Comparison of ENCODE assay signal across 20 mouse cellular contexts in the genomic region with DNA sequence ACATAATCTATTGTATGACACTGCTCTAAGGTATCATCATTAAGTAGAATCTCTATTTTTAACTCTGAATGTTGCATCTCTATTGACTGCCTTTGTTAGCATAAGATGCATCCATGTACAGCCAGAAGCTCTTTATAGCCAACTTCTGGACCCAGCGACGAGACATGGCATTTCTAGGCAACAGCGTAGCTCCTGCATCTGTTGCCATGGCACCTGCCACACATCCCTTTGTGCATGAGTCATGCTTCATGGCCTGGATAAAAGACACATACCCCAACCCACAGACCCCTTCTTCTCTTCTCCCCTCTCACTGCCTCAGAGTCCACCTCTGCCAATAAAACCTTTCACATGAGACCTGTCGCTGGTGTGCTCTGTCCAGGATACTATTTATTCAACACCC. TPM values are rescaled to one million over a fixed set of nuclear protein-coding genes. Genes with fewer than 3 reads are reported as not detected.
A peak's percentile ranks its signal among the peaks of the same experiment; 100 is the strongest.
DNase-seq lines count a peak whose midpoint lies in the region; ATAC-seq lines count a peak whose summit lies in the region.
"Had no signal": no experiment of that assay in that cellular context is flagged by ENCODE, and none has a peak within 500 bp of the region (broad histone marks: within the 10 kb centered on the region; RNA-seq: fewer than 3 reads in every experiment).

No protein-coding gene starts in this region.

- peak; percentile 18 for DNase-seq in hindbrain, embryonic 10.5 days (ENCODE audit: low spot score)
- DNase-seq in hindbrain, embryonic 14.5 days (ENCODE audit: low spot score): peak; percentile 32
- DNase-seq in left cerebral cortex, postnatal 4 days: peak; percentile 3
- DNase-seq in right cerebral cortex, postnatal 25 days: peak; percentile 25
- no peak for DNase-seq in lung, postnatal 10 days
- no peak for DNase-seq in kidney, postnatal 25 days
- DNase-seq in adrenal gland, postnatal 4 days (ENCODE audit: low spot score in 2 of 2): no peak
- DNase-seq: B cell, adult 2 months; embryo, embryonic 11 days; gastrocnemius, postnatal 10 days; lung, adult 18-20 months; thymus, postnatal 25 days had no signal

- 0 out of 2 replicates have a peak, but pooled peaks cover 4% of the 10 kb centered on the region for H3K4me1 ChIP-seq in hindbrain, embryonic 10.5 days (replicated peaks)
- no peaks in the 10 kb centered on the region; the same call in 1 of the 2 replicates for H3K4me1 ChIP-seq in hindbrain, embryonic 13.5 days (replicated peaks)
- no peaks in the 10 kb centered on the region for H3K4me1 ChIP-seq in hindbrain, embryonic 14.5 days (replicated peaks; ENCODE audit: control insufficient read depth, insufficient read depth, low read length)
- H3K4me1 ChIP-seq: limb, embryonic 12.5 days had no signal

- no peaks in the 10 kb centered on the region for H3K9me3 ChIP-seq in hindbrain, embryonic 10.5 days
- no peaks in the 10 kb centered on the region for H3K9me3 ChIP-seq in hindbrain, embryonic 13.5 days
- H3K9me3 ChIP-seq in hindbrain, embryonic 14.5 days (ENCODE audit: control insufficient read depth, low read length): no peaks in the 10 kb centered on the region
- H3K9me3 ChIP-seq: limb, embryonic 12.5 days had no signal

- no peak for ATAC-seq in hindbrain, embryonic 13.5 days (ENCODE audit: low FRiP score)
- no peak for ATAC-seq in hindbrain, embryonic 14.5 days (ENCODE audit: low FRiP score)

- no peak overlapping the region for H3K4me2 ChIP-seq in hindbrain, embryonic 13.5 days
- H3K4me2 ChIP-seq in hindbrain, embryonic 14.5 days (replicated peaks): no peak overlapping the region
- H3K4me2 ChIP-seq: heart, embryonic 11.5 days; limb, embryonic 12.5 days had no signal

- H3K27ac ChIP-seq in hindbrain, embryonic 10.5 days: no peak overlapping the region
- H3K27ac ChIP-seq in hindbrain, embryonic 13.5 days: no peak overlapping the region
- H3K27ac ChIP-seq in hindbrain, embryonic 14.5 days: no peak overlapping the region
- H3K27ac ChIP-seq: kidney, postnatal 0 days; limb, embryonic 12.5 days had no signal

- H3K27me3 ChIP-seq in hindbrain, embryonic 10.5 days (ENCODE audit: insufficient read depth, poor library complexity, severe bottlenecking): no peaks in the 10 kb centered on the region
- no peaks in the 10 kb centered on the region for H3K27me3 ChIP-seq in hindbrain, embryonic 13.5 days
- H3K27me3 ChIP-seq in hindbrain, embryonic 14.5 days (ENCODE audit: control insufficient read depth, insufficient read depth, low read length): no peaks in the 10 kb centered on the region
- H3K27me3 ChIP-seq: limb, embryonic 12.5 days had no signal

- 52% methylated on average over 4 of the region's 4 CpGs for WGBS in hindbrain, embryonic 10.5 days
- 28% methylated on average over 4 of the region's 4 CpGs for WGBS in hindbrain, embryonic 13.5 days
- 32% methylated on average over 4 of the region's 4 CpGs for WGBS in hindbrain, embryonic 14.5 days

- intact Hi-C loops in left cerebral cortex, postnatal 4 days (cut with DNase I): no loop called here

- no peak overlapping the region for H3K9ac ChIP-seq in hindbrain, embryonic 13.5 days
- H3K9ac ChIP-seq in hindbrain, embryonic 14.5 days: no peak overlapping the region
- H3K9ac ChIP-seq: limb, embryonic 12.5 days had no signal

- H3K4me3 ChIP-seq in hindbrain, embryonic 10.5 days: no peak overlapping the region
- H3K4me3 ChIP-seq in hindbrain, embryonic 13.5 days: no peak overlapping the region
- no peak overlapping the region for H3K4me3 ChIP-seq in hindbrain, embryonic 14.5 days (replicated peaks; ENCODE audit: low read length)
- H3K4me3 ChIP-seq: erythroblast, embryonic 14.5 days; limb, embryonic 12.5 days had no signal

- no peaks in the 10 kb centered on the region for H3K36me3 ChIP-seq in hindbrain, embryonic 10.5 days
- H3K36me3 ChIP-seq in hindbrain, embryonic 13.5 days: no peaks in the 10 kb centered on the region
- H3K36me3 ChIP-seq in hindbrain, embryonic 14.5 days (replicated peaks; ENCODE audit: control insufficient read depth, insufficient read depth): no peaks in the 10 kb centered on the region
- H3K36me3 ChIP-seq: limb, embryonic 12.5 days had no signal

RNA-seq across cellular contexts. Expression of gene Ccdc175, which starts 34.0 kb away (rescaled TPM):
- not detected in 2 replicates for polyA plus RNA-seq in hindbrain, embryonic 10.5 days (2016; fragmentation: Nextera tagmentation; extraction: Ambion mirVana)
- polyA plus RNA-seq in hindbrain, embryonic 13.5 days (2015; fragmentation: Nextera tagmentation; extraction: Ambion mirVana): not detected in 2 replicates
- polyA plus RNA-seq in hindbrain, embryonic 14.5 days (2014; fragmentation: Nextera tagmentation; extraction: Ambion mirVana): 0.08 TPM in 1 of 2 replicates, not detected in the other
- not detected for total RNA-seq in left cerebral cortex, postnatal 4 days (2021)
- total RNA-seq in adrenal gland, postnatal 4 days (2021): not detected
- total RNA-seq: gastrocnemius, postnatal 10 days; megakaryocyte-erythroid progenitor cell, adult 5-6 weeks; MEL had no signal
- polyA plus RNA-seq: erythroblast, embryonic 14.5 days; heart, embryonic 11.5 days; limb, embryonic 12.5 days; spleen, adult 2 months had no signal

Comparison
In these comparisons a context has a peak if more than half of its experiments do, and no peak if none do; other contexts are left out.
1. DNase-seq: peak in hindbrain, embryonic 10.5 days (single experiment), hindbrain, embryonic 14.5 days (single experiment), left cerebral cortex, postnatal 4 days (single experiment) and right cerebral cortex, postnatal 25 days (single experiment); none in lung, postnatal 10 days (single experiment), kidney, postnatal 25 days (0 of 2) and adrenal gland, postnatal 4 days (0 of 2).